Mouse (Mus musculus): ENCODE data around the gene Gpc6. TPM values are rescaled to one million over a fixed set of nuclear protein-coding genes. Genes with fewer than 3 reads are reported as not detected.

Gene Gpc6
- total and polyA plus RNA-seq, 3 experiments = 4.6 to 10.3 (median 8.0) TPM

DNA sequence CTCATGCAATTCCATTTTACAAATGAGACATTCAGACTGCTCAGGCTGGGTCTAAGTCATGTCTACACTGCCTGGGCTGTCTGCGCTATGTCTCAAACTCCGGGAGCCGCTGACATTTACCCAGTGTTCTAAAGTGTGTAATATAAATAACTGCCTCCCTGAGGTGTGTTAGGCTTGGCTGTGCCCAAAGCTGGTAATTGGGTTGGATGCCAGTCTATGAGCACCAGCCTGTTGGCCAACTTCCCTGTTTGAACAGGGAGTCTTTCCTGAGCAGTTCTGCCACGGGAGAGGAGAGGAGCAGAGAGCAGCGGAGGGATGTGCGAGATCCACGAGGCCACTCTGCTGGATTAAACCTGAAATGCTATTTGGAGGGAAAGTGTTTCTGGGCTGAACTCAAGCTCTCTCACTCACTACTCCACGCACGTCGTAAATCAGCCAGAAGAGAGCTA lies 785.4 kb downstream of the Gpc6 start:
- H3K27me3 ChIP-seq (ENCODE audit: control insufficient read depth, insufficient read depth, low read length) = no peaks in the 10 kb centered on the region
- TF ChIP-seq EP300 (IDR thresholded peaks at IDR 0.05; ENCODE audit: insufficient read depth, low read depth, low read length) = peak; percentile 89
- no peak for TF ChIP-seq POLR2A (IDR thresholded peaks at IDR 0.05; ENCODE audit: insufficient read depth, low read depth, low read length)
- TF ChIP-seq CTCF (IDR thresholded peaks at IDR 0.05) = peak; percentile 27
- H3K4me3 ChIP-seq = no peak overlapping the region
- 55% methylated on average over 10 of the region's 10 CpGs for WGBS
- no peak overlapping the region for H3K9ac ChIP-seq (ENCODE audit: low read depth, low read length)
- peak overlapping the region; percentile 45 for H3K27ac ChIP-seq
- no peaks in the 10 kb centered on the region for H3K79me2 ChIP-seq (replicated peaks; ENCODE audit: control insufficient read depth, insufficient read depth, low read length)
- peaks cover 1% of the 10 kb centered on the region; the same call in 1 of the 2 replicates for H3K4me1 ChIP-seq (ENCODE audit: control insufficient read depth, insufficient read depth, low read length)
- DNase-seq = peak; percentile 69 to 82
- intact Hi-C loops (cut with DNase I) = no loop called here
- no peaks in the 10 kb centered on the region for H3K36me3 ChIP-seq (ENCODE audit: control insufficient read depth, insufficient read depth, low read length)

DNA sequence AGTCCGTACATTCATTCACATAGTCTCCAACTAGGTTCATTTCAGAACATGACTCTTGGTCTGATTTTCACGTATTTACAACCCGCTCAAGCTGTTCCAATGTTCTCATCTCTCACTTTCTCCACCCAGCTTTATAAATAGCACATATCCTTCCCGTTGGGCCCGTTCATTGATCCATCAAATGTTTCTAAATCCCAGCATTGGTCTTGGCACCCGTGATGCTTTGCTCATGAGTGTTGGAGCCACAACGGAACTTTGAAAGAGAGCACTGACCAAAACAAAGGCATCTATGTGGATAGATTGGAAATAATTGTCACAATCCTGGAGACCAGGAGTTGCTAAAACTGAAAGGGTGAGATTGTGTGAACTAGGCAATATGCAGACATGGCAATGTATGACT lies 787.2 kb downstream of the Gpc6 start:
- peak overlapping the region; percentile 52 for H3K27ac ChIP-seq
- H3K4me3 ChIP-seq = no peak overlapping the region

DNA sequence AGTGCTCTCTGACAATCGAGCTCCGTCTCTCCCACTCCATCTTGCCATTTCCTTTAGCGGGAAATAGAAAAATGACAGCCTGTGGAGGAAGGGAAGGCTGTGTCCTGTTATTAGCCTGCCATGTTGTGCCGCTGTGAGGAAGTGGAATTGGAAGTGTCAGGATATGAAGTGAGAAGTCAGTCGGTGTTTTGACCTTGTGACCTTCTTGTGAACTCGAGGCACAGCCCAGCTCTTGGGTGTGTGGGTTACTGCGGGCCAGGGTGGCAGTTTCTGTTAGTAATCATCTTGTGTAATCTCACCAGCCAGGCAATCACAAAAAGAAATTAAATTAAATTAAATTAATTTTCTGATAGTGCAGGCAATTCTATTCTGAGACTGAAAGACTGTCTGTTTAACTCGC lies 789.0 kb downstream of the Gpc6 start:
- intact Hi-C loops (cut with DNase I) = no loop called here
- Histone ChIP-seq H3K4me3 (no peak overlapping the region), H3K79me2 (replicated peaks; ENCODE audit: control insufficient read depth, insufficient read depth, low read length) (no peaks in the 10 kb centered on the region), H3K4me1 (ENCODE audit: control insufficient read depth, insufficient read depth, low read length) (peaks cover 1% of the 10 kb centered on the region; the same call in 1 of the 2 replicates), H3K9ac (ENCODE audit: low read depth, low read length) (no peak overlapping the region), H3K36me3 (ENCODE audit: control insufficient read depth, insufficient read depth, low read length) (no peaks in the 10 kb centered on the region), H3K27ac (no peak overlapping the region), H3K27me3 (ENCODE audit: control insufficient read depth, insufficient read depth, low read length) (no peaks in the 10 kb centered on the region)
- no peak for TF ChIP-seq EP300 (IDR thresholded peaks at IDR 0.05; ENCODE audit: insufficient read depth, low read depth, low read length)
- TF ChIP-seq CTCF (IDR thresholded peaks at IDR 0.05) = no peak
- TF ChIP-seq POLR2A (IDR thresholded peaks at IDR 0.05; ENCODE audit: insufficient read depth, low read depth, low read length) = no peak
- no peak for DNase-seq
- WGBS = 63% methylated on average over 8 of the region's 8 CpGs

More for the DNA sequence above, 787.2 kb downstream of the Gpc6 start:
- Histone ChIP-seq H3K9ac (ENCODE audit: low read depth, low read length) (no peak overlapping the region), H3K36me3 (ENCODE audit: control insufficient read depth, insufficient read depth, low read length) (no peaks in the 10 kb centered on the region), H3K27me3 (ENCODE audit: control insufficient read depth, insufficient read depth, low read length) (no peaks in the 10 kb centered on the region), H3K79me2 (replicated peaks; ENCODE audit: control insufficient read depth, insufficient read depth, low read length) (no peaks in the 10 kb centered on the region), H3K4me1 (ENCODE audit: control insufficient read depth, insufficient read depth, low read length) (peaks cover 1% of the 10 kb centered on the region; the same call in 1 of the 2 replicates)
- 79% methylated on average over 7 of the region's 7 CpGs for WGBS
- TF ChIP-seq POLR2A (IDR thresholded peaks at IDR 0.05; ENCODE audit: insufficient read depth, low read depth, low read length) (no peak), EP300 (IDR thresholded peaks at IDR 0.05; ENCODE audit: insufficient read depth, low read depth, low read length) (no peak), CTCF (IDR thresholded peaks at IDR 0.05) (no peak)
- DNase-seq = no peak
- intact Hi-C loops (cut with DNase I) = no loop called here

DNA sequence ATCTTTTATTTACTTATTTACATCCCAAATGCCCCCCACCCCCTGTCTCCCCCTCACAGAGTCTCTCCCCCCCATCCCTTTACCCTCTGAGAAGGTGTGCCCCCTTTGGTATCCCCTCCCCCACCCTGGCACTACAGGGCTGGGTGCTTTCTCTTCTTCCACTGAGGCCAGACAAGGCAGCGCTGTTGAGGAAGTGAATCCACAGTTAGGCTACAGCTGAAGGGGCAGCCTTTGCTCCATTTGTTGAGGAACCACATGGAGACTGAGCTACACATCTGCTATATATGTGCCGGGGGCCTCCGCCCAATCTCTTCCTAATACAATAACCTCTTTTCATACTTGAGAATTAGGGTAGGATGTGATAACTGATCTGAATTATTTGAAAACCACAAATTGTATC lies 791.2 kb downstream of the Gpc6 start:
- intact Hi-C loops (cut with DNase I) = no loop called here
- Histone ChIP-seq H3K27me3 (ENCODE audit: control insufficient read depth, insufficient read depth, low read length) (no peaks in the 10 kb centered on the region), H3K36me3 (ENCODE audit: control insufficient read depth, insufficient read depth, low read length) (no peaks in the 10 kb centered on the region), H3K79me2 (replicated peaks; ENCODE audit: control insufficient read depth, insufficient read depth, low read length) (no peaks in the 10 kb centered on the region), H3K9ac (ENCODE audit: low read depth, low read length) (no peak overlapping the region), H3K4me3 (no peak overlapping the region), H3K27ac (no peak overlapping the region), H3K4me1 (ENCODE audit: control insufficient read depth, insufficient read depth, low read length) (peaks cover 1% of the 10 kb centered on the region; the same call in 1 of the 2 replicates)
- no peak for TF ChIP-seq CTCF (IDR thresholded peaks at IDR 0.05)
- no peak for TF ChIP-seq EP300 (IDR thresholded peaks at IDR 0.05; ENCODE audit: insufficient read depth, low read depth, low read length)
- no peak for TF ChIP-seq POLR2A (IDR thresholded peaks at IDR 0.05; ENCODE audit: insufficient read depth, low read depth, low read length)
- 88% methylated on average over 3 of the region's 3 CpGs for WGBS
- DNase-seq = no peak

DNA sequence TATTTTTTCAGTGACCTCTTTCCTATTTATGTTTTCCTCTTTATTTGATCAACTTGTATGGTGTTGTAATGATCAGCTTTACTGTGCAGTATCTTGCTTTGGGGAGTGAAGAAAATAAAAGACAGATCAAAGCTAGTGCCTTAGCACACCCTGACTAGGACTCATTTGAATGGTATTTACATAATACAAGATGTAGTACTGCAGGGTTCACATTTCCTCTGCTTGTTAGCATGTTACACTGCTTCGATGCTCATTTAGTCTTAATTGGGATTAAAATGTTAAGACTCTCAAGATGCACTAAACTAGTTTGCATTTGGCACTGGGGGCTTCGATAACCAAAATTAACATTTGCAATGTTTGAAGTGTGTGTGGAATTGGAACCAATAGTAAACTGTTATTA lies 803.6 kb downstream of the Gpc6 start:
- WGBS = 86% methylated on average over 2 of the region's 2 CpGs
- H3K79me2 ChIP-seq (replicated peaks; ENCODE audit: control insufficient read depth, insufficient read depth, low read length) = no peaks in the 10 kb centered on the region
- H3K27ac ChIP-seq = no peak overlapping the region
- no peak overlapping the region for H3K9ac ChIP-seq (ENCODE audit: low read depth, low read length)
- no peaks in the 10 kb centered on the region for H3K36me3 ChIP-seq (ENCODE audit: control insufficient read depth, insufficient read depth, low read length)
- no peak for DNase-seq
- intact Hi-C loops (cut with DNase I) = no loop called here
- no peak for TF ChIP-seq EP300 (IDR thresholded peaks at IDR 0.05; ENCODE audit: insufficient read depth, low read depth, low read length)
- no peak for TF ChIP-seq CTCF (IDR thresholded peaks at IDR 0.05)
- no peak for TF ChIP-seq POLR2A (IDR thresholded peaks at IDR 0.05; ENCODE audit: insufficient read depth, low read depth, low read length)
- H3K4me1 ChIP-seq (ENCODE audit: control insufficient read depth, insufficient read depth, low read length) = no peaks in the 10 kb centered on the region
- H3K27me3 ChIP-seq (ENCODE audit: control insufficient read depth, insufficient read depth, low read length) = no peaks in the 10 kb centered on the region
- H3K4me3 ChIP-seq = no peak overlapping the region

DNA sequence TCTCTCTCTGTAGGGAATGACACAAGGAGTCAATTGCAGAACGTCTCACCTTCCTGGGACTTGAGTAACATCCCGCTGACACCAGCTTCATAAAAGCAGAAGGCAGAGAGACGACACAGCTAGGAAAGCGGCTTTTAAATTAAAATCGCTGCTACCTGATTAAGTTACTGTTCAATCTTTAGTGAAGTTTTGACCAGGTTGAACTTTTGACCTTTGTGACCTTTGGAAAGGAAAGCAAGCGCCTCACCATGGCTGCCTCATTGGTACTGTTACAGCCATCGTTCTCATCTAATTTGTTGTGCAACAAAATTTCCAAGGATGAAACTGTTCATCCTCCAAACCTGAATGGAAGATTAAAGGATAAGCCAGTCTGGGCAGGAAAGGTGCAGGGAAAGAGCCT lies 830.1 kb downstream of the Gpc6 start:
- Histone ChIP-seq H3K36me3 (ENCODE audit: control insufficient read depth, insufficient read depth, low read length) (no peaks in the 10 kb centered on the region), H3K9ac (ENCODE audit: low read depth, low read length) (no peak overlapping the region), H3K27ac (no peak overlapping the region), H3K79me2 (replicated peaks; ENCODE audit: control insufficient read depth, insufficient read depth, low read length) (no peaks in the 10 kb centered on the region), H3K4me3 (no peak overlapping the region), H3K27me3 (ENCODE audit: control insufficient read depth, insufficient read depth, low read length) (no peaks in the 10 kb centered on the region), H3K4me1 (ENCODE audit: control insufficient read depth, insufficient read depth, low read length) (no peaks in the 10 kb centered on the region)
- no peak for DNase-seq
- WGBS = 88% methylated on average over 7 of the region's 7 CpGs
- TF ChIP-seq CTCF (IDR thresholded peaks at IDR 0.05) = no peak
- no peak for TF ChIP-seq POLR2A (IDR thresholded peaks at IDR 0.05; ENCODE audit: insufficient read depth, low read depth, low read length)
- no peak for TF ChIP-seq EP300 (IDR thresholded peaks at IDR 0.05; ENCODE audit: insufficient read depth, low read depth, low read length)
- intact Hi-C loops (cut with DNase I) = no loop called here
